Mouse (Mus musculus): ENCODE measurements around the gene Rab5c. TPM values are rescaled to one million over a fixed set of nuclear protein-coding genes. Genes with fewer than 3 reads are reported as not detected.

Rab5c gene
- polyA plus RNA-seq, 1 experiment from 2014 or later, result 19.2 TPM

- peak overlapping the region; percentile 73 for H3K4me3 ChIP-seq (replicated peaks)
- H3K27me3 ChIP-seq, result no peaks in the 10 kb centered on the region
- H3K27ac ChIP-seq (replicated peaks), result peak overlapping the region; percentile 92
- ATAC-seq (ENCODE audit: insufficient read depth), result no peak
- peak overlapping the region; percentile 88 for H3K9ac ChIP-seq
- peak overlapping the region; percentile 87 for H3K4me2 ChIP-seq
- peaks cover 86% of the 10 kb centered on the region for H3K4me1 ChIP-seq (replicated peaks)
- H3K9me3 ChIP-seq (replicated peaks), result no peaks in the 10 kb centered on the region
- 65% methylated on average over 9 of the region's 9 CpGs for WGBS (ENCODE audit: insufficient replicate concordance)
- peaks cover 31% of the 10 kb centered on the region for H3K36me3 ChIP-seq (replicated peaks)
Measured at GRCm38 (mm10) chr11:100735134-100735865, 2.7 kb downstream of the Rab5c start.

GRCm38 (mm10) chr11:100730477-100731205 is 7.4 kb downstream of the Rab5c start:
- no peaks in the 10 kb centered on the region for H3K27me3 ChIP-seq
- H3K4me1 ChIP-seq (replicated peaks), result peaks cover 75% of the 10 kb centered on the region
- peaks cover 62% of the 10 kb centered on the region for H3K36me3 ChIP-seq (replicated peaks)
- H3K27ac ChIP-seq (replicated peaks), result no peak overlapping the region
- no peak for ATAC-seq (ENCODE audit: insufficient read depth)
- WGBS (ENCODE audit: insufficient replicate concordance), result 68% methylated on average over 6 of the region's 6 CpGs
- H3K4me3 ChIP-seq (replicated peaks), result no peak overlapping the region
- H3K4me2 ChIP-seq, result no peak overlapping the region
- no peak overlapping the region for H3K9ac ChIP-seq
- no peaks in the 10 kb centered on the region for H3K9me3 ChIP-seq (replicated peaks)

- H3K9ac ChIP-seq, result no peak overlapping the region
- peaks cover 74% of the 10 kb centered on the region for H3K4me1 ChIP-seq (replicated peaks)
- no peaks in the 10 kb centered on the region for H3K9me3 ChIP-seq (replicated peaks)
- H3K4me3 ChIP-seq (replicated peaks), result no peak overlapping the region
- peaks cover 67% of the 10 kb centered on the region for H3K36me3 ChIP-seq (replicated peaks)
- no peak overlapping the region for H3K27ac ChIP-seq (replicated peaks)
- ATAC-seq (ENCODE audit: insufficient read depth), result no peak
- no peak overlapping the region for H3K4me2 ChIP-seq
- no peaks in the 10 kb centered on the region for H3K27me3 ChIP-seq
- WGBS (ENCODE audit: insufficient replicate concordance), result 32% methylated on average over 4 of the region's 4 CpGs
Measured at GRCm38 (mm10) chr11:100729976-100730375, 8.0 kb downstream of the Rab5c start.

- Histone ChIP-seq H3K9ac (no peak overlapping the region), H3K27me3 (no peaks in the 10 kb centered on the region), H3K4me2 (no peak overlapping the region), H3K4me1 (replicated peaks) (peaks cover 73% of the 10 kb centered on the region), H3K36me3 (replicated peaks) (peaks cover 64% of the 10 kb centered on the region), H3K4me3 (replicated peaks) (no peak overlapping the region), H3K9me3 (replicated peaks) (no peaks in the 10 kb centered on the region), H3K27ac (replicated peaks) (no peak overlapping the region)
- WGBS (ENCODE audit: insufficient replicate concordance), result 79% methylated on average over 6 of the region's 6 CpGs
- ATAC-seq (ENCODE audit: insufficient read depth), result no peak
Measured at GRCm38 (mm10) chr11:100728601-100729000, 9.4 kb downstream of the Rab5c start.

GRCm38 (mm10) chr11:100727201-100727600 is 10.8 kb downstream of the Rab5c start:
- 86% methylated on average over 3 of the region's 3 CpGs for WGBS (ENCODE audit: insufficient replicate concordance)
- no peaks in the 10 kb centered on the region for H3K27me3 ChIP-seq
- no peaks in the 10 kb centered on the region for H3K9me3 ChIP-seq (replicated peaks)
- no peak for ATAC-seq (ENCODE audit: insufficient read depth)
- H3K4me1 ChIP-seq (replicated peaks), result peaks cover 73% of the 10 kb centered on the region
- peaks cover 51% of the 10 kb centered on the region for H3K36me3 ChIP-seq (replicated peaks)
- no peak overlapping the region for H3K9ac ChIP-seq
- H3K4me2 ChIP-seq, result no peak overlapping the region
- H3K4me3 ChIP-seq (replicated peaks), result no peak overlapping the region
- H3K27ac ChIP-seq (replicated peaks), result no peak overlapping the region

- H3K4me2 ChIP-seq, result peak overlapping the region; percentile 25; the same call in 1 of the 2 replicates
- whole genome bisulfite sequencing (ENCODE audit: insufficient replicate concordance), result 13% methylated on average over 5 of the region's 5 CpGs
- H3K36me3 ChIP-seq (replicated peaks), result peaks cover 43% of the 10 kb centered on the region
Measured at GRCm38 (mm10) chr11:100724919-100725512, 13.0 kb downstream of the Rab5c start.

GRCm38 (mm10) chr11:100722493-100723028 is 15.5 kb downstream of the Rab5c start:
- H3K4me1 ChIP-seq (replicated peaks), result peaks cover 62% of the 10 kb centered on the region
- ATAC-seq (ENCODE audit: insufficient read depth), result no peak
- H3K27me3 ChIP-seq, result no peaks in the 10 kb centered on the region
- peaks cover 45% of the 10 kb centered on the region for H3K36me3 ChIP-seq (replicated peaks)
- H3K4me3 ChIP-seq (replicated peaks), result no peak overlapping the region
- peak overlapping the region; percentile 40 for H3K4me2 ChIP-seq
- peak overlapping the region; percentile 75 for H3K27ac ChIP-seq (replicated peaks)
- H3K9me3 ChIP-seq (replicated peaks), result no peaks in the 10 kb centered on the region
- WGBS (ENCODE audit: insufficient replicate concordance), result 23% methylated on average over 2 of the region's 2 CpGs
- H3K9ac ChIP-seq, result peak overlapping the region; percentile 45; the same call in 1 of the 2 replicates

More at GRCm38 (mm10) chr11:100724919-100725512, 13.0 kb downstream of the Rab5c start:
- H3K4me3 ChIP-seq (replicated peaks), result no peak overlapping the region
- peaks cover 73% of the 10 kb centered on the region for H3K4me1 ChIP-seq (replicated peaks)
- peak overlapping the region; percentile 53 for H3K27ac ChIP-seq (replicated peaks)
- 0 out of 2 replicates have a peak overlapping the region, but pooled peaks have one; percentile 19 for H3K9ac ChIP-seq
- peak; percentile 39; the same call in 1 of the 2 replicates for ATAC-seq (ENCODE audit: insufficient read depth)
- no peaks in the 10 kb centered on the region for H3K9me3 ChIP-seq (replicated peaks)
- no peaks in the 10 kb centered on the region for H3K27me3 ChIP-seq

GRCm38 (mm10) chr11:100721776-100722492 is 16.1 kb downstream of the Rab5c start:
- H3K9ac ChIP-seq, result peak overlapping the region; percentile 45; the same call in 1 of the 2 replicates
- ATAC-seq (ENCODE audit: insufficient read depth), result no peak
- 17% methylated on average over 8 of the region's 8 CpGs for WGBS (ENCODE audit: insufficient replicate concordance)

GRCm38 (mm10) chr11:100721254-100721653 is 16.8 kb downstream of the Rab5c start:
- WGBS (ENCODE audit: insufficient replicate concordance), result 22% methylated on average over 4 of the region's 4 CpGs
- no peak overlapping the region for H3K9ac ChIP-seq
- peaks cover 53% of the 10 kb centered on the region for H3K36me3 ChIP-seq (replicated peaks)
- H3K27me3 ChIP-seq, result no peaks in the 10 kb centered on the region
- ATAC-seq (ENCODE audit: insufficient read depth), result no peak
- peak overlapping the region; percentile 75 for H3K27ac ChIP-seq (replicated peaks)
- no peak overlapping the region for H3K4me3 ChIP-seq (replicated peaks)
- peak overlapping the region; percentile 40; the same call in 1 of the 2 replicates for H3K4me2 ChIP-seq
- H3K4me1 ChIP-seq (replicated peaks), result peaks cover 56% of the 10 kb centered on the region
- no peaks in the 10 kb centered on the region for H3K9me3 ChIP-seq (replicated peaks)

More at GRCm38 (mm10) chr11:100721776-100722492, 16.1 kb downstream of the Rab5c start:
- peaks cover 56% of the 10 kb centered on the region for H3K4me1 ChIP-seq (replicated peaks)
- no peaks in the 10 kb centered on the region for H3K27me3 ChIP-seq
- H3K27ac ChIP-seq (replicated peaks), result peak overlapping the region; percentile 75
- H3K4me3 ChIP-seq (replicated peaks), result no peak overlapping the region
- peak overlapping the region; percentile 40 for H3K4me2 ChIP-seq
- peaks cover 47% of the 10 kb centered on the region for H3K36me3 ChIP-seq (replicated peaks)
- no peaks in the 10 kb centered on the region for H3K9me3 ChIP-seq (replicated peaks)

- H3K4me2 ChIP-seq, result no peak overlapping the region
- WGBS (ENCODE audit: insufficient replicate concordance), result 37% methylated on average over 5 of the region's 5 CpGs
- H3K4me1 ChIP-seq (replicated peaks), result peaks cover 54% of the 10 kb centered on the region
Measured at GRCm38 (mm10) chr11:100720345-100720744, 17.7 kb downstream of the Rab5c start.

More at GRCm38 (mm10) chr11:100720345-100720744, 17.7 kb downstream of the Rab5c start:
- Histone ChIP-seq H3K27me3 (no peaks in the 10 kb centered on the region), H3K27ac (replicated peaks) (peak overlapping the region; percentile 45; the same call in 1 of the 2 replicates), H3K36me3 (replicated peaks) (peaks cover 59% of the 10 kb centered on the region), H3K9me3 (replicated peaks) (no peaks in the 10 kb centered on the region), H3K4me3 (replicated peaks) (no peak overlapping the region), H3K9ac (no peak overlapping the region)
- ATAC-seq (ENCODE audit: insufficient read depth), result no peak

Measured in liver, embryonic 15.5 days (tissue).